Mouse (Mus musculus) left cerebral cortex, adult 11 months (tissue): Measurements from ENCODE around the gene E2f2.

Experiments used
- DNase-seq: peaks from one replicate; pipeline ENCODE4 v3.0.0; 2022; ENCODE audit warnings: low spot score

E2f2 gene

DNA sequence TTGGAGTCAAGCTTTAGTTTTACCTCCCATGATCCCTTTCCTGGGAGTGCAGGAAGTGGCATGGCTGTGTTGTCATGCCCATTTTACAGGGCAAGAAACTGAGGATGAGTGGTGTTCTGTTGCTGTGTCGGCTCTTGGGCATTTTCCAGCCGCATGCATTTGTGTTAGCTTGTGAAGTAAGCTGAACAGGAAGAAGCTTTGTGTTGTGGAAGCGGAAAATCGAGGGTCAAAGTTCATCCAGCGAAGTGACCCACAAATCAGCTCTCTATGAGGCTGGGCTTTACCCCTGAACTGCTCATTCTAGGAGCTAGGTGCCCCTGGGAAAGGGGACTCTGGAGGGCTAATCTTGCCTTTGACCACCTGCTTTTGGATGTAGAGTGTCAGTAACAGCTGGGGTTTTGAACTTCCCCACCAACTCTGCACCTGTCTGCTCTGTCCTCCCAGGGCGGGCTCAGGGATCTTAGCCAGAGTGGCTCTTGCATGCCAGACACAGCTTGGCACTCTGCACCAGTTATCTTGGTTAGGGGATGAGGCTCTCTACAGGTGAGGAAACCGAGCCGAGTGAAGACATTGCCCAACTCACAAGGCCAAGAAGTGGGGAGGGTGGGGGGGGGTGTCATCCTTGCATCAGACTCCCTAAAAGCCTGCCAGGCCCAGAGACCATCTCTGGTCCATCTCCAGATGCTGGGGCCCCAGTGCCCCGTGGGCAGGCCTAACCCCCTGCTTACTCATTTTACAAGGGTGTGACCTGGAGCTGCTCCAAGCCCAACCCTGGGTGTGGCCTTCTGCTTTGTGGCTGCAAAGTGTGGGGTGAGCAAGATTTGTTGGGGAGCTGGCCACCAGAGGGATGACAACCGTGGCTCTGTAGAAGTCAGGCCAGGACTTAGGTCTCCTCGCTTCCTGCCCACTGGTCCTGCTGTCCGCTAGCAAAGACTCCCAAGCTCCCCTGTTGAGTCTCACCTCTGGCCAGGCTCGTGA is 2.3 kb downstream of the E2f2 start:
- no peak for DNase-seq

DNA sequence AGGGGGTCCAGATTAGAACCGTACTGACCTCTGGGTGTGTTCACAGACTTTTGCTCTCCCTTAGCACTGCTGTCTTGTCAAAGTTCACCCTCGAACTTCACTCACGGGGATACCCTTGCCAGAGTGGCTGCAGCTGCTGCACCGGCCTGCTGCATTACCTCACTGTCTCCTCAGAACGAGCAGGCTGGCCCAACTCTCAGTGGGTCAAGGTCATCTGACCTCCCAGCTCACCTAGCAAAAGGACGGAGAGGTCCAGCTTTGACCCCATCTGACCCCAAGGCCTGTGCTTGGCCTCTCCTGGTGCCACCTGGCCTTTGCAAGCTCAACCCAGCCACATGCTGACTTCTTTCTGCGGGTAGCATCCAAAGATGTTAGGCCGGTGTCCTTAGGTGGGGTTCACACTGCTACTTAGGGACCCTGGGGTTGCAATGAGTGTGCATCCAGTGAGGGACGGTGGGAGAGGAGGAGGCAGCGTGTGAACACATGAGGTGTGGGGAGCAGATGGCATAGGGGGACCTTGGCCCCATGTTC is 3.9 kb downstream of the E2f2 start:
- no peak for DNase-seq

- no peak for DNase-seq
Measured at GRCm38 (mm10) chr4:136177244-136177611, 5.0 kb downstream of the E2f2 start.

DNA sequence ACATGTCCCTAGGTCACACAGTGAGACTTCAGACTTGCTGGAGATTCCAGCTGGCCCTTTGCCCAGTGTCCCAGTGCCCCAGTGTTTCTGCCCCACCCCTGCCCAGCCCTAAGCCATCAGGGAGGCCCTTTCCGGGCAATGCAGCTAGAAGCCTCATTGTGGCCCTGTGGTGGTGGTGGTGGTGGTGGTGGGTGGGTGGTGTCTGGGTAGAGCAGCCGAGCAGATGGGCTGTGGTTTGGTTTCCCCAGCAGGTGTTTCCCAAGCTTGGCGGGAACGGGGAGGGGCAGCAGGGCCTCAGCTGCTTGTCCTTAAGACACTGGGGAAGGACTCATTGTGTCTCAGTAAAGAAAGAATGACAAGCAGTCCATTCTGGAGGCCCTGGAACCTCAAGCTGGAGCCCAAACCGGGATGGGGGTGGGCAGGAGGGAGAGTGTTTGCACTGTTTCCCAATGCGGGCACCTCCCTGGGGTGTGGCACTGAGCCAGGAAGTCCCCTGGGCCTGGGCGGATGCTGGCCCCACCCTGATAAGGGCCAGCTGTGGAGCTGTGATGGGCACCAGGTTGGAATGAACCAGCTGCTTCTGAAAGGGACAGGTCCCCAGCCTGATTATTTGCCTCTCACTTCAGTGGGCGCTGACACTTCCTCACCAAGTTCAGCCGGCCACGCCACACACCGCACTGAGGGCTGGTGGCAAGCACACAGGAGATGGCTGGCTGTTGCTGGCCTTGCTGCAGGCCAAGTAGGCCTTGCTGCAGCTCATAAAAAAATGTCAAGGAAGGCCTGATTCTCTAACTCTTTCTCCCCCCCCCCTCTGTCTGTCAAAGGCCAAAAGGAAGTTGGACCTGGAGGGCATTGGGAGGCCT is 5.6 kb downstream of the E2f2 start:
- no peak for DNase-seq

GRCm38 (mm10) chr4:136178475-136178921 is 6.3 kb downstream of the E2f2 start:
- no peak for DNase-seq

GRCm38 (mm10) chr4:136179456-136179855 is 7.3 kb downstream of the E2f2 start:
- DNase-seq: no peak

DNA sequence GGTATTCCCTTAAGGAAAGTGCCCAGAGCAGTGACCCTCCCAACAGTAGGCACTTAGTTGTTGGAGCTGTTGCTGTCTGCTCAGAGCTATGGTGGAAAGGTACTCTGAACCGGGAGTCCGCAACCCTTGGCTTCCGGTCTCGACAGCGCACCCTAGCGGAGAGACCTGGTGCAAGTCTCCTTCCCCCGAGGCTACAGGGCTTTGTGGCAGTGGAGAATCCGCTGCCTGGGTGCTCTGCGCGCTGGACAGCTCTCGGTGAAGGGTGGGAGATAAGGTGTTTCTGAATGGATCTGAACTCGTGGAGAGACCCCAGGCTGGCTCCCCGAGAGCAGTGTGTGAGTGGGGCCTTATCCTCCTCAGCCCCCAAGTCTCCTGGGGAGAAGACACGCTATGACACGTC is 7.8 kb downstream of the E2f2 start:
- peak; percentile 55 for DNase-seq

DNA sequence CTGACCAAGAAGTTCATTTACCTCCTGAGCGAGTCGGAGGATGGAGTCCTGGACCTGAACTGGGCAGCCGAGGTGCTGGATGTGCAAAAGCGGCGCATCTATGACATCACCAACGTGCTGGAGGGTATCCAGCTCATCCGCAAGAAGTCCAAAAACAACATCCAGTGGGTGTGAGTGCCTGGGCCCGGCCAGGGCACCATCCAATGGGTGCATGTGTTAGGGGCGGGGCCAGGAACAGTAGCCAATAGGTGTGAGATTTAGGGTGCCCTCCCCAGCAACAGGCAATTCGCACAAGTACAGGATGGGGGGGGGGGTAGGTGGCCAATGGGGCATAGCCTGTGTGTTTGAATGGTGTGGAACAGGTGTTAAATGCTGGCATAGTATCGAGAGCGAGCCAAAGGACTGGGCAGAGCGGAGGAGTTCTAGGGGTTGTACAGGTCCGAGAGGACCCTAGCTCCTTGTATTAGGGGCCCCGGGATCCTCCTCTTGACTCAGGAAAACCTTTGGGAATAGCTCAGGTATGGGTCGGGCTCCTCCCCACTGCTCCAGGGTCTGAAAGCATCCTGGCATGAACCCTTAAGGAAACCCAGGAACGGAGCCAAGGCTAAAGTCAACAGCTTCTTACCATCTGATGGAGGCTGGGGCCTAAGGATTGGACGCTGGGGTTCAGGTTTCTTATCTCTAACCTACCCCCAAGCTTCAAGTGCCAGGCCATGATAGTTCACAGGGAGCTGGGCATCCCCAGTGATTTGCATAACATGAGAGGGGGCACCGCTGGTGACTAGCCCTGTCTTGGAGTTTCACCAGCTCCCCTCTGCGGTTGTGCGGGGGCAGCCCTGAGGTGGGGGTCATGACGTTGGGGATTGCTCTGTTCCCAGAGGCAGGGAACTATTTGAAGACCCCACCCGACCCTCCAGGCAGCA is 8.5 kb downstream of the E2f2 start:
- DNase-seq: peak; percentile 60

- no peak for DNase-seq
Measured at GRCm38 (mm10) chr4:136181367-136181766, 9.2 kb downstream of the E2f2 start.

- no peak for DNase-seq
Measured at GRCm38 (mm10) chr4:136185375-136185774, 13.2 kb downstream of the E2f2 start.

DNA sequence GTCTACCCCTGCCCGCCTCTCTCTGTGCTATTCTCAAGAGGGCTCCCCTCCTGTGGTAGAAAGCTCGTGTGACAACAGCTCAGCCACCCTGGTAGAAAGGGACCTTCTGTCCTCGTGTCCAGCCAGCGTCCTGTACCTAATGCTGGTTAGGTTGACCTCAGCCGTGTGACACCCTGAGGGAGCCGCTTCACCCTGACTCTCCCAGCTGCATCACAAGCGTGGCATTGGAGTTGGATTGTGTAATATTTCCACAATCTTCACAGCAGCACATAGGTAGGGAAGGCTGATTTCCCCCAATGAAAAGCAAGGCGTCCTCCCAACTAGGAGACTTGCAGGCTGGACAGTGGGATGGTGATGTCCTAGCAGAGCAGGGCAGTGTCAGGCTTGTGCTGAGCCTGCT is 14.1 kb downstream of the E2f2 start:
- no peak for DNase-seq

- DNase-seq: no peak
Measured at GRCm38 (mm10) chr4:136186739-136187472, 14.7 kb downstream of the E2f2 start.

DNA sequence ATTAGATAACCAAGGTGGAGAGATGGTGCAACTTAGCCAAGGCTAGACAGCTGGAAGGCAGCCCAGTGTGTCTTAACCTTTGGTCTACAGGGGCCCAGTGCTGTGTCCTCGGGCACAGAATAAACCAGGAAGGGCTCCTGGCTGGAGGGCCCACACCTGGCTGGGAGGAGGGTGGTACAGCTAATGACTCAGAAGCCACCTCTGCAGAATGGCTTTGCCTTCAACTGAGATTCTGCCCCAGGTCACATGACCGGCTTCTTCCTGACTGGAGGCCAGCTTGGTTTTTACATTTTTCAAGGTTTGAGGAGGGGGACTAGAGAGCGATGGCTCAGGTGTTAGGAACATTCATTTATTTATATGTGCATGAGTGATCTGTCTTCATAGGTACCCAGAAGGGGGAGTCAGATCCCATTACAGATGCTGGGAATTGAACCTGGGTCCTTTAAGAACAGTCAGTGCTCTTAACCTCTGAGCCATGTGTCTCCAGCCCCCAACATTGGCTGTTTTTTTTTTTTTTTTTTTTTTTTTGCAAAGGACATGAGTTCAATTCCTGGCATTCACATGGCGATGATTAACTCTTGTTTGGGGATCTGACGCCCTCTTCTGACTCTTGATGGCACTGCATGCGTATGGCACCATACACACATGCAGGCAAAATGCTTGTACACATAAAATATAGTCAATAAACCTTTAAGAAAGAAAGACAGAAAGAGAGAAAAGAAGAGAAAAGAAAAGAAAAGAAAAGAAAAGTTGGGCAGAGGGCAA is 17.0 kb downstream of the E2f2 start:
- no peak for DNase-seq

DNA sequence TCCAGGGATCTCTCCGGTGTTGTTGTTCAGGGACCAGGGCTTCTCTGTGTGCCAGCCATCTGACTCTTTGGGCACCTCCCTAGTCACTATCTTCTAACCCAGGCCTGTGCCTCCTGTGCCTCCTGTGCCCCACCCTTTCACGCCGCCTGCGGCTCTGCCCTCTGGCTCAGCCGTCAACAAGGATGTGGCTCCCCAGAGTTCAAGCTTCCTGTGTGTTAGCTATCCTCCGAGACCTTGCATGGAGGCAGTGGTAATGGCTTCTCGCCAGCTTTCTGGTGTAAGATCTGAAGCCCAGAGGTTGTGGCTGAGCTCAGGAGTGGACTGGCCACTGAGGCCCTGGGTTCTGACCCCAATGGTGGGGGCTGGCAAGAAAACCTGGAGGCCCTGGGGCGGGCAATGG is 17.7 kb downstream of the E2f2 start:
- DNase-seq: no peak

DNA sequence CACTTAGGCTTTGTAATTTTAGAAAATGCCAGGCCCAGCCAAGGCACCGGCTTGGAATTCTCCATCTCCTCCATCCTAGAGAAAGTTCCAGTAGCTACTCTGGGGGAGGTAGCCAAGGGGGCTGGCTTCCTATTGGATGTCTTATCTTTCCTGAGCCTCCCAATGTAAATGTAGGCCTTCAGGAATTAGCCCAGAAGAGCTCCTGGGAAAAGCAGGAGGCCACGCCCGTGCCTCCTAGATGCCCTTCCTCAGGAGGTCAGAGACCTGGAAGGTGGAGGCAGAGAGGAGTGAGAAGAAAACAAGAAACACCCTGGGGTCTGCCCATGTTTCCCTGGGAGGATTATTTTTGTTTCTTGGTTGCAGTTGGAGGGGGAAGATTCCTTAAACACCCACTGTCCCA is 21.4 kb downstream of the E2f2 start:
- DNase-seq: no peak

GRCm38 (mm10) chr4:136195029-136195428 is 22.8 kb downstream of the E2f2 start:
- DNase-seq: no peak

DNA sequence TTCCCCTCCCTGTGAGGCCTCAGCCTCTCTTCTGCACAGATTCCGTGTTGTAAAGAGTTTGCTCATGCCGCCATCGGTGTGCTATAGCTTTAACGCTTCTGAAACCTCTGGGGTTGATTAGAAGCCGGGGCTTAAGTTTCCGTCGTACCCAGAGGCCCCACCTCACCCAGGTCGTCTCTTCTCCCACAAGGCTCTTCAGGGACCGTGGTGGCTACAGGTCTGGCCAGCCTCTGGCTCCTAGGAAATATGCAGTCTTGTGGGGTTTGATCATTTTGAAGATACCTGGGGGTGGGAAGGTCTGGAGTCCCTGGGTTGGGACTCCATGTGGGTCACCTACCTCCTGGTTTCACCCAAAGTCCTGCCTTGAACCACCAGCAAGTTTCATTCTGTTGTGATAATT is 23.4 kb downstream of the E2f2 start:
- no peak for DNase-seq

DNA sequence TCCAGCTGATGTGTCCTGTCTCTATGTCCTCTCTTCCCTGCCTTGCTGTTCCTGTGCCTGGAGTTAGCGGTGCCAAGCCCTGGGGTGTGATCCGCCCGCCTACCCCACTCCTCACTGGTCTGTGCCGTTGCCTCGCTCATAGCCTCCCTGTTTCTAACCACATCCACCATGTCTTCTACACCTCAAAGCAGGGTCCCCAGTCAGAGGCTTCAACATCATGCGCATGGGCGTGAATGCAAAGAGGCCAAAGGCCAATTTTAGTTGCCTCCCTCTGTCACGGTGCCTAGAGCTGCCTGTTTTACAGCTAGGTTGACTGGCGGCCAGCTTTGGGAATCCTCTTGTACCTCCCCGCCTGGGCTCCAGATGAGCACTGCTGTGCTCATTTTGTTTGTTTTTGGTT is 24.0 kb downstream of the E2f2 start:
- no peak for DNase-seq

DNA sequence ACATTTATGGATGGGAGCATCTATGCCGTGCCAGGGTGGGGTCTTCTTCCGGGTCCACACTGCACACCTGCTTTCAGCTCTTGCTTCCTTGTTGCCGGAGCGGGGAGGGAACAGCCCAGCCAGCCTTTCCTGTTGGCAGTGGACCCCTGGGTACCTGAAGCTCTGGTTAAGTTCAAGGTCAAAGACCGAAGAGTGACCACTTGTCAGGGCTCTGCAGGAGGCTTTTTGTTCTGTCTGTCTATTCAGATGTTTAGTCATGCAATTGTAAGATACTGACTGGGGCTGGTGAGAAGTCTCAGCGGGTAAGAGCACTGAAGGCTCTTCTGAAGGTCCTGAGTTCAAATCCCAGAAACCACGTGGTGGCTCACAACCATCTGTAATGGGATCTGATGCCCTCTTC is 26.7 kb downstream of the E2f2 start:
- DNase-seq: no peak
